Mouse (Mus musculus) mouse embryonic stem cell (cell line): ENCODE results near the gene Actr3b.
"Not testable (repeated sequence)": the region's sequence is repeated elsewhere in the genome, so short reads cannot be mapped to it uniquely, and the experiment has no call there.

ENCODE experiments used
- in situ Hi-C, 2 experiments: fragments of 300-500 bp; cut with MboI; formaldehyde crosslinking; loops; 1 replicate in 1 of 2; 3 replicates in 1 of 2; pipeline ENCODE4 v1.14.3; 2019 to 2020; ENCODE audit warnings: low sequenced_read_pairs in 2 of 2, low pct_unique_long_range_greater_than_20kb in 1 of 2, mixed read lengths in 1 of 2; ENCODE audit not compliant: unreplicated experiment in 1 of 2

Actr3b gene

DNA sequence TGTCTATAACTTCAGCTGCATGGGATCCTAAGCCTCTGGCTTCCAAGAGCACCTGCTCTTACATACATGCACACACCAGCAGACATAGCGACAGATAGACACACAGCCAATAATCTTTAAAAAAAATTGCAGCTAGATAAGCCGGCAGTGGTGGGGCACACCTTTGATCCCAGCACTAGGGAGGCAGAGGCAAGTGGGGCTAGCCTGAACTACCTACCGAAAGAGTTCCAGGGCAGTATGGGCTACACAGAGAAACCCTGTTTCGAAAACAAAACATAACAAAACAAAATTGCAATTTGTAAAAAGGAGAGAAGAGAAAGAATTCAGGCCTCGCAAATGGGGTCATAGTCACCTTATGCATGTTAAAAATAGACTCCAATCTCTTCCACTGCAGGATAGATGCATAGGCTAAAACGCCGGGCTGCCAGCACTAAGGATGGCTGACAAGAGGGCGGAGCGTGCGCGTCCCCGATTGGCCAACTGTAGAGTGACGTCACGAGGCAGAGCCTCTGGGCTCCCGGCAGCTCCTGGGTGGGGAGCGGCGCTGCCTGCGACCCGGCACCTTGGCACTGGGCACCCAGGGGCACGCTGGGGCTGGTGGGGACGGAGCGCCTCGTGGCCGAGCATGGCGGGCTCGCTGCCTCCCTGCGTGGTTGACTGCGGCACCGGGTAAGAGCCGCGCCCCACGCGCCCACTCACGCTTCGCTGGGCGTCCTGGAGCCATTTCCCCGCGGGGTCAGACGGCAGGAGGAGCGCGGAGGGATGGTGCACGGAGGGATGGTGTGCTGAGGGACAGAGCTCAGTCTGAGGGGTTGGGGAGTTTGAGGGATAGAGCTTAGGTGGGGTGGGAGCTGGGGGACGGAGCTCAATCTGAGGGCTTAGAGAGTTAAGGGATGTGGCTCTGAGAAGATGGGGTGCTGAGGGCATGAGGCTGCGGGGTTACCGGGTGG, at the start of gene Actr3b:
Gene Actr3b, plus strand, starts transcription at position 538 of the 950 bp plus-strand sequence.
- in situ Hi-C loops, result no loop called here

GRCm38 (mm10) chr5:25713001-25713706, 46.6 kb upstream of the Actr3b start:
- in situ Hi-C loops, result not testable (repeated sequence)

GRCm38 (mm10) chr5:25719390-25719789, 40.4 kb upstream of the Actr3b start:
- in situ Hi-C loops, result no loop called here

- in situ Hi-C loops, result no loop called here
These were observed 36.8 kb upstream of the Actr3b start for GRCm38 (mm10) chr5:25723016-25723415.

DNA sequence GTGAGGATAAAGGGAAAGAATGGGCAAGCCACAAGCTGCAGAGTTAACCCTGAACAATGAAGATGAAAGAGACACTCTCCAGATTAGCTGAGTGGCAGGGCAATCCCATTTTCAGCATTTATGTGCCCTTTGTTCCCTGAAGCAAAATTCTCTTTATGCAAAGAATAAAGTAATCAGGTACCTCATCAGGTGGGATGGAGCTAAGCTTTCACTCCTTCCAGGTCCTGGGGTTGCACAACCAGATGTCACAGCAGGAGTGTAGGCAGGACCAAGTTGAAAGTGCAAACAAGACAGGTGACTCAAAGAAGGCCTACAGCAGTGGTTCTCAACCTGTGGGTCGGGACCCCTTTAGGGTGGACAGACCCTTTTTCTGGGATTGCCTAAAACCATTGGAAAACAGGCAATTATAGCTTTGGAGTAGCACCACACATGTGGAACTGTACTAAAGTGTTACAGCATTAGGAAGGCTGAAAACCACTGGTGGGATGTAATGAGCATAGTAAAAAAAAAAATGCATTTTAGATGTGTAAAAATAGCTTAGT, 35.6 kb upstream of the Actr3b start:
- in situ Hi-C loops, result no loop called here

DNA sequence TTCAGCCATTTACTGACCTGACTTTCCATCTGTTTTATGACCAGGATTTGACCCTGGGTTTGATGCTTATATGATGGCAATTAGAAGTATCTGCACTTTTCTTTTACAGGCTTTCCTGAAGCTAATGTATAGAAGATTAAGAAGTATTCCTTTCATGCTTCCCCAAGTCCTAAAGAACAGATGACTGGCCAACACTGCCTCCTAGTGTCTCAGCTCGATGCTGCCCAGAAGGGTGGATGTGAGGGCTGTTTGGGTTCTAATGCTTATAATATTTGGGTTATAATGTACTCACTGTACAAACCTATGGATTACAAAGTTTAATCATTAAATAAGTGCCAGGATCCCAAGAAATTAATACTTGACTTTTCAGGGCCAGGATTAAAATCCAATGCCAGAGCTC, 25.5 kb upstream of the Actr3b start:
- in situ Hi-C loops, result loop anchor here (10.0 to 25.0 kb wide), 2 partner anchors 110 to 322 kb away; no protein-coding TSS in a partner anchor

GRCm38 (mm10) chr5:25735861-25736260, 23.9 kb upstream of the Actr3b start:
- in situ Hi-C loops, result loop anchor here (10.0 to 25.0 kb wide), 2 partner anchors 111 to 324 kb away; no protein-coding TSS in a partner anchor

GRCm38 (mm10) chr5:25738448-25738847, 21.3 kb upstream of the Actr3b start:
- in situ Hi-C loops, result loop anchor here (10.0 to 25.0 kb wide), 2 partner anchors 114 to 326 kb away; no protein-coding TSS in a partner anchor

- in situ Hi-C loops, result loop anchor here (10.0 to 25.0 kb wide), 2 partner anchors 114 to 327 kb away; no protein-coding TSS in a partner anchor
These were observed 20.9 kb upstream of the Actr3b start for GRCm38 (mm10) chr5:25738902-25739301.

- in situ Hi-C loops, result loop anchor here in 1 of 2 experiments (25.0 kb wide), 1 partner anchor 336 kb away; no protein-coding TSS in a partner anchor
These were observed 11.9 kb upstream of the Actr3b start for GRCm38 (mm10) chr5:25747904-25748303.

DNA sequence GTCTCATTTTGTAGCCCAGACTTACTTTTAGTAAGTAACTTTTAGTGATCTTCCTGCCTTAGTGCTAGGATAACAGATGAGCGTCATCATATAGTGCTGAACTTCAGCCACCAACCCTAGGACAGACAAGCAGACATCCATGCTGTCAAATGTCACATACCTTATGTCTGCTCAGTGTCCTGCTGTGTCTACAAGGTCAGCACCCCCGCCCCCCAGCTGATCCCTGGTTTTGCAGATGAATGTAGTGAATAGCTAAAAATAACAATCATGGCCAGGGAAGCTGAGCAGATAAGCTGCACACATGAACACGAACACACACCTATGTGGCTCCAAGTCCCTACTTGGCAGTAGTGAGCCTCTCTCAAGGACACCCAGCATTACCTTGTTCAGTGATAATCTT, 11.2 kb upstream of the Actr3b start:
- in situ Hi-C loops, result loop anchor here in 1 of 2 experiments (25.0 kb wide), 1 partner anchor 336 kb away; no protein-coding TSS in a partner anchor

DNA sequence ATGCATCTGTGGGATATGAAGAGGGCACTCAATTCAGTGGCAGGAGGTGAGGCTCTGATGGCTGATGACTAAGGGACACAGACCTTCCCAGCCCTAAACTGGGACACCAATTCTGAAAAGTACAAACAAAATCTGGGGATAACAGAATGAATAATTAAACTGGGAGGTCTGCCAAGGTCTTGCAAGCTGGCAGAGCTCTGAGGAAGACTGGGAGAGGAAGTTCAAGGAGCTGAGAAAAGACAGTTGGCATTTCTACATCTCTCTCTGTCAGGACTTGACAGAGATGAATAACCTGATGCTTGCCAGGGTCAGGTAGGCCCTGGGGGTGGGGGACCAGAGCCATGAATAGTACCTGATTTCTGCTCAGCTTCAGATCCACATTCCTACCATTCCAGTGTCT, 8.2 kb upstream of the Actr3b start:
- in situ Hi-C loops, result no loop called here

GRCm38 (mm10) chr5:25752862-25753261, 6.9 kb upstream of the Actr3b start:
- in situ Hi-C loops, result no loop called here

- in situ Hi-C loops, result no loop called here
These were observed 6.1 kb upstream of the Actr3b start for GRCm38 (mm10) chr5:25753556-25754235.

- in situ Hi-C loops, result no loop called here
These were observed 5.5 kb upstream of the Actr3b start for GRCm38 (mm10) chr5:25754236-25754766.

- in situ Hi-C loops, result no loop called here
These were observed 624 bp downstream of the Actr3b start for GRCm38 (mm10) chr5:25760410-25760832.

GRCm38 (mm10) chr5:25760871-25761270, 1.1 kb downstream of the Actr3b start:
- in situ Hi-C loops, result no loop called here

GRCm38 (mm10) chr5:25761850-25762249, 2.1 kb downstream of the Actr3b start:
- in situ Hi-C loops, result no loop called here
